Mouse (Mus musculus): ENCODE results near the gene Znrd1as. TPM values are rescaled to one million over a fixed set of nuclear protein-coding genes. Genes with fewer than 3 reads are reported as not detected.
A peak's percentile ranks its signal among the peaks of the same experiment; 100 is the strongest.
"Not testable (repeated sequence)": the region's sequence is repeated elsewhere in the genome, so short reads cannot be mapped to it uniquely, and the experiment has no call there.

The Znrd1as gene
- polyA plus RNA-seq, 2 experiments: 5.8 to 5.9 TPM

DNA sequence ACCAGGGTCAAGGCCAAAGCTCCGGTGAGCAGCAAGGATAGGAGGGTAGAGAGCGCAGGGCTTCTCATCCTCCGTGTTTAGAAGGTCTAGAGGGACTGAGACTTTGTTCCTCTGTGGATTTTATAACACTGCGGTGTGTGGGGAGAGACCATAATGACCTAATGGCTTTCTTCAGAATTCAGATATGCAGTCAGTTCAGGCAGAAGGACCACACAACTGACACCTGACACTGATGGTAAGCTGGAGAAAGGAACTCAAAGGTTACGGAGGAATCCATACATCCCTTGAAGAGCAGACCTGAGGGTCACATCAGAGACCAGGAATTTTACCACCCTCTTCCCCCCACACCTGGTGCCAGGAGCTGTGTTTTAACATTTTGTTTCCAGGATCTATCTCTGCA is 31.0 kb downstream of the Znrd1as start, which contains the start of gene H2-M5:
TSS of gene H2-M5 (minus strand) at position 101 of the 400 bp plus-strand sequence.
- ATAC-seq (ENCODE audit: low FRiP score, low read depth): no peak
- 28% methylated on average over 5 of the region's 5 CpGs for WGBS
- Histone ChIP-seq H3K4me3 (replicated peaks; ENCODE audit: low read length) (peak within 1 kb of the TSS; percentile 10; the same call in 1 of the 2 replicates), H3K36me3 (ENCODE audit: control insufficient read depth, insufficient read depth, low read length) (no peaks in the 10 kb centered on the region), H3K4me1 (ENCODE audit: control insufficient read depth, insufficient read depth, low read length) (no peaks in the 10 kb centered on the region), H3K27me3 (ENCODE audit: control insufficient read depth, insufficient read depth, low read length) (peaks cover 22% of the 10 kb centered on the region), H3K4me2 (replicated peaks; ENCODE audit: low read depth, low read length, severe bottlenecking) (0 out of 2 replicates have a peak within 1 kb of the TSS, but pooled peaks have one; percentile 18), H3K9me3 (ENCODE audit: control insufficient read depth, low read length) (no peaks in the 10 kb centered on the region), H3K9ac (ENCODE audit: low read depth, low read length, severe bottlenecking) (no peak within 1 kb of the TSS), H3K27ac (replicated peaks; ENCODE audit: low read depth, low read length) (no peak within 1 kb of the TSS)
- no peak for TF ChIP-seq POLR2A (IDR thresholded peaks at IDR 0.05; ENCODE audit: borderline replicate concordance, extremely low read depth, insufficient read depth, insufficient read length)
- no peak for DNase-seq (ENCODE audit: low spot score)

GRCm38 (mm10) chr17:36990630-36991029 is 32.2 kb downstream of the Znrd1as start:
- not testable (repeated sequence) for H3K27ac ChIP-seq (replicated peaks; ENCODE audit: low read depth, low read length); H3K4me2 ChIP-seq (replicated peaks; ENCODE audit: low read depth, low read length, severe bottlenecking); H3K4me1 ChIP-seq (ENCODE audit: control insufficient read depth, insufficient read depth, low read length); ATAC-seq (ENCODE audit: low FRiP score, low read depth); H3K9me3 ChIP-seq (ENCODE audit: control insufficient read depth, low read length); H3K4me3 ChIP-seq (replicated peaks; ENCODE audit: low read length); DNase-seq (ENCODE audit: low spot score); H3K9ac ChIP-seq (ENCODE audit: low read depth, low read length, severe bottlenecking); H3K36me3 ChIP-seq (ENCODE audit: control insufficient read depth, insufficient read depth, low read length)
- H3K27me3 ChIP-seq (ENCODE audit: control insufficient read depth, insufficient read depth, low read length): peaks cover 22% of the 10 kb centered on the region
- WGBS: 86% methylated on average over 6 of the region's 6 CpGs

GRCm38 (mm10) chr17:36992336-36993104 is 34.1 kb downstream of the Znrd1as start:
- no peak overlapping the region for H3K9ac ChIP-seq (ENCODE audit: low read depth, low read length, severe bottlenecking)
- no peak overlapping the region for H3K4me2 ChIP-seq (replicated peaks; ENCODE audit: low read depth, low read length, severe bottlenecking)
- peaks cover 19% of the 10 kb centered on the region for H3K27me3 ChIP-seq (ENCODE audit: control insufficient read depth, insufficient read depth, low read length)
- TF ChIP-seq POLR2A (IDR thresholded peaks at IDR 0.05; ENCODE audit: borderline replicate concordance, extremely low read depth, insufficient read depth, insufficient read length): no peak
- H3K27ac ChIP-seq (replicated peaks; ENCODE audit: low read depth, low read length): no peak overlapping the region
- no peaks in the 10 kb centered on the region for H3K9me3 ChIP-seq (ENCODE audit: control insufficient read depth, low read length)
- 56% methylated on average over 3 of the region's 3 CpGs for WGBS
- H3K4me3 ChIP-seq (replicated peaks; ENCODE audit: low read length): no peak overlapping the region
- no peaks in the 10 kb centered on the region for H3K36me3 ChIP-seq (ENCODE audit: control insufficient read depth, insufficient read depth, low read length)
- H3K4me1 ChIP-seq (ENCODE audit: control insufficient read depth, insufficient read depth, low read length): no peaks in the 10 kb centered on the region
- no peak for DNase-seq (ENCODE audit: low spot score)
- ATAC-seq (ENCODE audit: low FRiP score, low read depth): no peak

DNA sequence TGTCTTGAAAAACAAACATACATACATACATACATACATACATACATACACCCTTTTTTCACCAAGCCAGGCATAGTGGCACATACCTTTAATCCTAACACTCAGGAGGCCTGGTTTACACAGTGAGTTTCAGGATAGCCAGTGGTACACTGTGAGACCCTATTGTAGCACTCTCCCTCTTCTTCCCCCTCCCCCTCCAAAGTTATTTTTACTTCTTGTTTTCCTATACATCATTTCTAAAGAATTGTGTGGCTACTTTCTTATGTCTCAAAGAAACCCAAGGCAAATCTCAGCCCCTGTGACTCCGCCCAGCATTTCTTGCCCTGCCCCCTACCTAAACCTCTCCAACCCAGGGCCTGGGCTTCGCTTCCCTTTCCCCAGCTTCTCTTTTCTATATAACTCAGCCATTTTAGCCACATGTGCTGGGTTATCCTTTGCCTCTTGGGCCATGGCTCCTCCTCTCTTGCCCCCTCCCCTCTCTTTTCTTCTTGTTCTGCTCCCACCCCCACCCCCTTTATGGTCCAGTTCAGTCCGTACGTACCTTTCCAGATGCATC is 35.5 kb downstream of the Znrd1as start:
- no peak overlapping the region for H3K27ac ChIP-seq (replicated peaks; ENCODE audit: low read depth, low read length)
- no peaks in the 10 kb centered on the region for H3K9me3 ChIP-seq (ENCODE audit: control insufficient read depth, low read length)
- no peak overlapping the region for H3K4me2 ChIP-seq (replicated peaks; ENCODE audit: low read depth, low read length, severe bottlenecking)
- DNase-seq (ENCODE audit: low spot score) (no peak), ATAC-seq (ENCODE audit: low FRiP score, low read depth) (no peak)
- 84% methylated on average over 4 of the region's 4 CpGs for WGBS
- H3K4me1 ChIP-seq (ENCODE audit: control insufficient read depth, insufficient read depth, low read length): no peaks in the 10 kb centered on the region
- TF ChIP-seq POLR2A (IDR thresholded peaks at IDR 0.05; ENCODE audit: borderline replicate concordance, extremely low read depth, insufficient read depth, insufficient read length): no peak
- H3K27me3 ChIP-seq (ENCODE audit: control insufficient read depth, insufficient read depth, low read length): peaks cover 7% of the 10 kb centered on the region; the same call in 1 of the 2 replicates
- H3K9ac ChIP-seq (ENCODE audit: low read depth, low read length, severe bottlenecking): no peak overlapping the region
- no peaks in the 10 kb centered on the region for H3K36me3 ChIP-seq (ENCODE audit: control insufficient read depth, insufficient read depth, low read length)
- H3K4me3 ChIP-seq (replicated peaks; ENCODE audit: low read length): no peak overlapping the region

- Histone ChIP-seq H3K9me3 (ENCODE audit: control insufficient read depth, low read length) (no peaks in the 10 kb centered on the region), H3K4me2 (replicated peaks; ENCODE audit: low read depth, low read length, severe bottlenecking) (no peak overlapping the region), H3K4me3 (replicated peaks; ENCODE audit: low read length) (no peak overlapping the region), H3K36me3 (ENCODE audit: control insufficient read depth, insufficient read depth, low read length) (no peaks in the 10 kb centered on the region), H3K9ac (ENCODE audit: low read depth, low read length, severe bottlenecking) (no peak overlapping the region), H3K27ac (replicated peaks; ENCODE audit: low read depth, low read length) (no peak overlapping the region), H3K27me3 (ENCODE audit: control insufficient read depth, insufficient read depth, low read length) (0 out of 2 replicates have a peak, but pooled peaks cover under 1% of the 10 kb centered on the region), H3K4me1 (ENCODE audit: control insufficient read depth, insufficient read depth, low read length) (no peaks in the 10 kb centered on the region)
- no peak for ATAC-seq (ENCODE audit: low FRiP score, low read depth)
- no peak for TF ChIP-seq POLR2A (IDR thresholded peaks at IDR 0.05; ENCODE audit: borderline replicate concordance, extremely low read depth, insufficient read depth, insufficient read length)
- DNase-seq (ENCODE audit: low spot score): no peak
- WGBS: 97% methylated on average over 2 of the region's 2 CpGs
Measured at GRCm38 (mm10) chr17:36994528-36994927, 36.1 kb downstream of the Znrd1as start.
